Mouse (Mus musculus) MEL (cell line): Measurements from ENCODE around the gene Pcsk5. TPM values are rescaled to one million over a fixed set of nuclear protein-coding genes. Genes with fewer than 3 reads are reported as not detected.

ENCODE experiments used
- DNase-seq: peaks from one replicate; pipeline ENCODE4 v3.0.0; 2011; ENCODE audit warnings: low read depth, low spot score
- H3K27ac ChIP-seq: 2 replicates; pipeline ENCODE4 v1.5.1; 2012; ENCODE audit warnings: low read depth, mild to moderate bottlenecking, control low read depth, low read length, moderate library complexity; ENCODE audit not compliant: control insufficient read depth
- H3K27me3 ChIP-seq, 2 experiments: fragments of 150-350 bp in 1 of 2; sonication (generic) in 1 of 2; 2 replicates each; pipeline ENCODE4 v1.6.1; 2012; ENCODE audit warnings: low read length in 2 of 2, mild to moderate bottlenecking in 2 of 2, improper control_type of control experiment in 1 of 2, moderate library complexity in 1 of 2; ENCODE audit not compliant: insufficient read depth in 2 of 2, control insufficient read depth in 1 of 2
- H3K36me3 ChIP-seq, 2 experiments: 2 replicates each; pipeline ENCODE4 v1.6.1; 2012 to 2014; ENCODE audit warnings: low read length in 2 of 2, improper control_type of control experiment in 1 of 2, inconsistent platforms in 1 of 2, mild to moderate bottlenecking in 1 of 2; ENCODE audit not compliant: insufficient read depth in 2 of 2, control insufficient read depth in 1 of 2
- H3K4me1 ChIP-seq, 2 experiments: fragments of 150-350 bp in 1 of 2; sonication (generic) in 1 of 2; 2 replicates each; pipeline ENCODE4 v1.6.1; 2012; ENCODE audit warnings: low read length in 2 of 2, improper control_type of control experiment in 1 of 2, mild to moderate bottlenecking in 1 of 2; ENCODE audit not compliant: insufficient read depth in 2 of 2, control insufficient read depth in 1 of 2
- H3K4me3 ChIP-seq, 2 experiments: fragments of 150-350 bp in 1 of 2; sonication (generic) in 1 of 2; 2 replicates each; pipeline ENCODE4 v1.5.1; 2012; ENCODE audit warnings: low read depth in 2 of 2, low read length in 2 of 2, mild to moderate bottlenecking in 2 of 2, moderate library complexity in 2 of 2, control low read depth in 1 of 2, improper control_type of control experiment in 1 of 2; ENCODE audit not compliant: control insufficient read depth in 1 of 2, insufficient read depth in 1 of 2
- H3K79me2 ChIP-seq: 2 replicates; pipeline ENCODE4 v1.6.1; 2012; ENCODE audit warnings: mild to moderate bottlenecking, low read length, moderate library complexity; ENCODE audit not compliant: control insufficient read depth, poor library complexity, insufficient read depth
- H3K9ac ChIP-seq: 2 replicates; pipeline ENCODE4 v1.6.1; 2012; ENCODE audit warnings: low read depth, mild to moderate bottlenecking, control low read depth, low read length, moderate library complexity; ENCODE audit not compliant: control insufficient read depth, poor library complexity, severe bottlenecking
- H3K9me3 ChIP-seq: fragments of 150-350 bp; sonication (generic); replicated peaks from 2 replicates; pipeline ENCODE4 v1.6.1; 2012; ENCODE audit warnings: mild to moderate bottlenecking, low read length, improper control_type of control experiment, moderate library complexity; ENCODE audit not compliant: insufficient read depth
- CHD1 ChIP-seq: IDR thresholded peaks from 2 replicates; pipeline ENCODE4 v1.6.1; 2012; ENCODE audit warnings: low read depth, mild to moderate bottlenecking, inconsistent platforms, low read length, improper control_type of control experiment
- CTCF ChIP-seq, 3 experiments: IDR thresholded peaks in 2 of 3; conservative IDR thresholded peaks in 1 of 3; 2 replicates each; pipeline ENCODE4 v1.5.1; 2011 to 2012; ENCODE audit warnings: low read length in 3 of 3, low read depth in 2 of 3, mild to moderate bottlenecking in 2 of 3, improper control_type of control experiment in 1 of 3, inconsistent platforms in 1 of 3, mixed read lengths in 1 of 3, moderate library complexity in 1 of 3; ENCODE audit not compliant: control insufficient read depth in 1 of 3, insufficient read depth in 1 of 3, poor library complexity in 1 of 3, severe bottlenecking in 1 of 3
- E2F4 ChIP-seq: IDR thresholded peaks from 2 replicates; pipeline ENCODE4 v1.6.1; 2011; ENCODE audit warnings: low read depth, low read length, improper control_type of control experiment, borderline replicate concordance
- ELF1 ChIP-seq: IDR thresholded peaks from 2 replicates; pipeline ENCODE4 v1.6.1; 2014; ENCODE audit warnings: low read depth, mild to moderate bottlenecking, inconsistent platforms, low read length, improper control_type of control experiment, moderate library complexity
- EP300 ChIP-seq, 2 experiments: IDR thresholded peaks; 2 replicates each; pipeline ENCODE4 v1.6.1; 2011; ENCODE audit warnings: improper control_type of control experiment in 2 of 2, low read length in 2 of 2, low read depth in 1 of 2, mild to moderate bottlenecking in 1 of 2
- ETS1 ChIP-seq: IDR thresholded peaks from 2 replicates; pipeline ENCODE4 v1.6.1; 2012; ENCODE audit warnings: low read depth, mild to moderate bottlenecking, inconsistent platforms, low read length, improper control_type of control experiment, moderate library complexity
- HCFC1 ChIP-seq: IDR thresholded peaks from 2 replicates; pipeline ENCODE4 v1.6.1; 2012; ENCODE audit warnings: low read depth, mild to moderate bottlenecking, inconsistent platforms, low read length, improper control_type of control experiment, moderate library complexity
- JUND ChIP-seq: IDR thresholded peaks from 2 replicates; pipeline ENCODE4 v1.6.1; 2011; ENCODE audit warnings: low read depth, mild to moderate bottlenecking, improper control_type of control experiment, low read length
- MAX ChIP-seq: IDR thresholded peaks from 2 replicates; pipeline ENCODE4 v1.6.1; 2011; ENCODE audit warnings: low read length, improper control_type of control experiment
- MEF2A ChIP-seq: IDR thresholded peaks from 2 replicates; pipeline ENCODE4 v1.6.1; 2014; ENCODE audit warnings: low read depth, mild to moderate bottlenecking, inconsistent platforms, low read length, improper control_type of control experiment; ENCODE audit not compliant: poor library complexity, insufficient replicate concordance, severe bottlenecking; ENCODE audit errors: extremely low read depth
- MYB ChIP-seq: IDR thresholded peaks from 2 replicates; pipeline ENCODE4 v1.6.1; 2011; ENCODE audit warnings: mild to moderate bottlenecking, low read depth, low read length, improper control_type of control experiment
- MYC ChIP-seq: IDR thresholded peaks from 2 replicates; pipeline ENCODE4 v1.6.1; 2011; ENCODE audit warnings: low read depth, mild to moderate bottlenecking, low read length, improper control_type of control experiment, moderate library complexity
- NELFE ChIP-seq: IDR thresholded peaks from 2 replicates; pipeline ENCODE4 v1.6.1; 2011; ENCODE audit warnings: low read depth, low read length, improper control_type of control experiment
- NRF1 ChIP-seq: IDR thresholded peaks from 2 replicates; pipeline ENCODE4 v1.6.1; 2014; ENCODE audit warnings: low read depth, mild to moderate bottlenecking, inconsistent platforms, low read length, improper control_type of control experiment, moderate library complexity; ENCODE audit not compliant: poor library complexity, insufficient read depth, severe bottlenecking
- POLR2A ChIP-seq, 2 experiments: IDR thresholded peaks; 2 replicates each; pipeline ENCODE4 v1.6.1; 2011 to 2012; ENCODE audit warnings: low read length in 2 of 2, mild to moderate bottlenecking in 2 of 2, control low read depth in 1 of 2, improper control_type of control experiment in 1 of 2, low read depth in 1 of 2, moderate library complexity in 1 of 2; ENCODE audit not compliant: control insufficient read depth in 1 of 2, insufficient read depth in 1 of 2, poor library complexity in 1 of 2
- RAD21 ChIP-seq: IDR thresholded peaks from 2 replicates; pipeline ENCODE4 v1.6.1; 2011; ENCODE audit warnings: mild to moderate bottlenecking, low read depth, low read length, improper control_type of control experiment
- RCOR1 ChIP-seq: IDR thresholded peaks from 2 replicates; pipeline ENCODE4 v1.6.1; 2012; ENCODE audit warnings: low read depth, mild to moderate bottlenecking, inconsistent platforms, low read length, improper control_type of control experiment
- SMC3 ChIP-seq: IDR thresholded peaks from 2 replicates; pipeline ENCODE4 v1.6.1; 2011; ENCODE audit warnings: low read depth, low read length, improper control_type of control experiment
- TCF12 ChIP-seq: IDR thresholded peaks from 2 replicates; pipeline ENCODE4 v1.6.1; 2014; ENCODE audit warnings: low read depth, mild to moderate bottlenecking, inconsistent platforms, low read length, improper control_type of control experiment, moderate library complexity
- UBTF ChIP-seq: IDR thresholded peaks from 2 replicates; pipeline ENCODE4 v1.6.1; 2012; ENCODE audit warnings: low read depth, mild to moderate bottlenecking, inconsistent platforms, low read length, improper control_type of control experiment, moderate library complexity, borderline replicate concordance; ENCODE audit not compliant: insufficient read depth
- USF1 ChIP-seq: IDR thresholded peaks from 2 replicates; pipeline ENCODE4 v1.6.1; 2014; ENCODE audit warnings: low read depth, mild to moderate bottlenecking, inconsistent platforms, low read length, improper control_type of control experiment, moderate library complexity
- USF2 ChIP-seq, 2 experiments: IDR thresholded peaks; 2 replicates each; pipeline ENCODE4 v1.6.1; 2011 to 2012; ENCODE audit warnings: improper control_type of control experiment in 2 of 2, low read length in 2 of 2, borderline replicate concordance in 1 of 2, inconsistent platforms in 1 of 2, low read depth in 1 of 2, mild to moderate bottlenecking in 1 of 2; ENCODE audit not compliant: insufficient read depth in 1 of 2
- ZC3H11A ChIP-seq: IDR thresholded peaks from 2 replicates; pipeline ENCODE4 v1.6.1; 2012; ENCODE audit warnings: low read depth, mild to moderate bottlenecking, inconsistent platforms, low read length, improper control_type of control experiment
- ZMIZ1 ChIP-seq: IDR thresholded peaks from 2 replicates; pipeline ENCODE4 v1.6.1; 2012; ENCODE audit warnings: low read depth, mild to moderate bottlenecking, inconsistent platforms, low read length, improper control_type of control experiment, moderate library complexity
- polyA plus RNA-seq, 2 experiments: library from polyadenylated mRNA; stranded (reverse) in 1 of 2; unstranded in 1 of 2; fragments of >175 nt in 1 of 2; fragments of >200 nt in 1 of 2; gene quantifications; 2 replicates each; pipeline versions ENCODE4 v1.2.1 to v1.2.4; 2012; ENCODE audit warnings: low replicate concordance in 2 of 2, low read depth in 1 of 2; ENCODE audit not compliant: insufficient read length in 2 of 2, insufficient read depth in 1 of 2, missing spikeins in 1 of 2
- total RNA-seq: library from RNA; depleted of rRNA; stranded (reverse); fragments of 300-350 nt; gene quantifications from 2 replicates; pipeline ENCODE4 v1.2.3, GENCODE M21; 2012

Pcsk5 gene
- total and polyA plus RNA-seq, 3 experiments, result not detected

DNA sequence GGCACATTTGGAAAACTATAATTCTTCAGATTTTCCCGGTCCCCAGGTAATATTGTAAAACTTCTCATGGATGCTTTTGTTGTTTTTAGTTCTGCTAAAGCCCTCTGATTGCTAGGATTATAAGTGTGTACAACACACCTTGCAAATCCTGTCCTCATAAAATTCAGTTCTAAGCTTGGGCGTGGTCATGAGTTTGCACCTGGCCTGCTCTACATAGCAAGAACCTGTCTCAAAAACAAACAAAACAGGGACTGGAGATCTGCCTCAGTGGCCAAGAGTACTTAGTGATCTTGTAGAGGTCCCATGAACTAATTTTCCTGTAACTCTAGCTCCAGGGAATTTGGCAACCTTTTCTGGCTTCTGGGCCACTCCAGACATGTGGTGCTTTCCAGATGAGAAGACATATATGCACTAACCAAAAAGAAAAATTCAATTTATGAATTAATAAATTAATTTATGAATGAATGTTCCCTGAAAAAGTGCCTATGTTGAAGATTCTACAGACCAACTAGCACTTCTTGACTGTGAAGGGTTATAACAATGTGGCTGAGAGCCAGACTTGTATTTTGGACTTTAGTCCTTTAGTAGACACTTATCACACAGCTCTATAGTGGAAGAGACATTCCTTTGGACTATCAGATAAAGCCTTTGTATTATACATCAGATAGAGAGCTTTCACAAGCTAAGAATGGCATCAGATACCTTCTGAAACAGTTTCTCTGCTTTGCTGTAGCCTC, 409.4 kb downstream of the Pcsk5 start:
- TF ChIP-seq NRF1, result no peak
- TF ChIP-seq SMC3, result no peak
- no peak for TF ChIP-seq EP300 (IDR thresholded peaks at IDR 0.05; ENCODE audit: low read depth in 1 of 2, low read length in 2 of 2)
- TF ChIP-seq ZMIZ1, result no peak
- no peaks in the 10 kb centered on the region for H3K9me3 ChIP-seq
- no peak for DNase-seq
- H3K9ac ChIP-seq, result no peak overlapping the region
- no peaks in the 10 kb centered on the region for H3K4me1 ChIP-seq
- no peak overlapping the region for H3K4me3 ChIP-seq
- H3K27me3 ChIP-seq, result no peaks in the 10 kb centered on the region
- H3K27ac ChIP-seq, result no peak overlapping the region
- no peaks in the 10 kb centered on the region for H3K79me2 ChIP-seq
- H3K36me3 ChIP-seq, result no peaks in the 10 kb centered on the region

DNA sequence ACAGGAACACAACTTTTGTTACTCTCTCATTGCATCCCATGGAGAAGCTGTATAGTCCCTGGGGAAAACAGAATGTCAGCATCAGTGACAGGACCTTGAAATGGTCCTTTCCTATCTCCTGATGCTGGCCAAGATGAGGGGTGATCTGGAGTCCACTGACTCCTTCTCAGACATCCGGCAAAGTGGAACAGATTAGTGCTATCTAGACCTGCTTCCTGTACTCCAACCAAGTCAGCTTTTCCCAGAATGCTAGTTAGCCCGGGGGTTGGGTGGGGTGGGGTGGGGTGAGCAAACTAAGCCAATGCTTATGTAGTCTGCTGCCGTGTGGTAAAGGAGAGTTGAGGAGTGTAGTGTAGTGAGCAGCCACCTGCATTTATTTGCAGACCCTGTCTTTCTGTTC, 414.1 kb downstream of the Pcsk5 start:
- Histone ChIP-seq H3K9ac (no peak overlapping the region), H3K79me2 (no peaks in the 10 kb centered on the region), H3K27me3 (no peaks in the 10 kb centered on the region), H3K27ac (no peak overlapping the region)
- DNase-seq, result no peak
- TF ChIP-seq RAD21, result no peak
- TF ChIP-seq CTCF (IDR thresholded peaks at IDR 0.05 in 2 of 3, conservative IDR thresholded peaks at IDR 0.05 in 1 of 3; ENCODE audit: control insufficient read depth in 1 of 3, insufficient read depth in 1 of 3, low read depth in 2 of 3, low read length in 3 of 3, poor library complexity in 1 of 3, severe bottlenecking in 1 of 3), result no peak
- no peak for TF ChIP-seq MAX
- no peak for TF ChIP-seq EP300 (IDR thresholded peaks at IDR 0.05; ENCODE audit: low read depth in 1 of 2, low read length in 2 of 2)
- TF ChIP-seq, all 39 proteins: peak for 0
- Histone ChIP-seq H3K4me1 (no peaks in the 10 kb centered on the region), H3K36me3 (no peaks in the 10 kb centered on the region), H3K9me3 (no peaks in the 10 kb centered on the region), H3K4me3 (no peak overlapping the region)

DNA sequence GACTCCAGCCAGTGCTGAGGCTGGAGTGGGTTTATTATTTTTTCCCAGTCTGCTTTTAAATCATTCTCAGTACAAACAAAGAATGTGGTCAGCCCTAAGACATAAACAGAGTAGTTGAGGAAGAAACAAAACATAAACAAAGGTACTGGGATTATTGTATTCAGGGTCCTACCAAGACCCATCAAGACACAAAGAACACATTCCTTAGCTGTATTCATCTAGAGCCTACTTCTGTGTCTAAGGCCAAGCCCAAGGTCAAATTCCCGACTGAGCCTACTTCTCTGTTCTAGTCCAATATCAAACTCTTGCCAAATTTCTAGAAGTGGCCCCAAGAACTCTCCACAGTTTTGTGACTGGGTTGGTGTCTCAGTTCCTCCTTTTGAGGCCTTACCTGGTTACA, 419.6 kb downstream of the Pcsk5 start:
- H3K4me3 ChIP-seq, result no peak overlapping the region
- no peak for TF ChIP-seq USF2 (IDR thresholded peaks at IDR 0.05; ENCODE audit: borderline replicate concordance in 1 of 2, insufficient read depth in 1 of 2, low read depth in 1 of 2, low read length in 2 of 2)
- no peak for TF ChIP-seq CTCF (IDR thresholded peaks at IDR 0.05 in 2 of 3, conservative IDR thresholded peaks at IDR 0.05 in 1 of 3; ENCODE audit: control insufficient read depth in 1 of 3, insufficient read depth in 1 of 3, low read depth in 2 of 3, low read length in 3 of 3, poor library complexity in 1 of 3, severe bottlenecking in 1 of 3)
- no peak for TF ChIP-seq MEF2A
- no peak for TF ChIP-seq UBTF
- TF ChIP-seq USF1, result no peak
- TF ChIP-seq CHD1, result no peak
- no peak for TF ChIP-seq TCF12
- no peak for TF ChIP-seq SMC3
- no peak for TF ChIP-seq MAX
- TF ChIP-seq POLR2A (IDR thresholded peaks at IDR 0.05; ENCODE audit: control insufficient read depth in 1 of 2, insufficient read depth in 1 of 2, low read depth in 1 of 2, low read length in 2 of 2, poor library complexity in 1 of 2), result no peak
- TF ChIP-seq MYB, result no peak
- no peak for TF ChIP-seq MYC
- no peak for TF ChIP-seq HCFC1
- TF ChIP-seq JUND, result no peak
- no peak for TF ChIP-seq ETS1
- TF ChIP-seq E2F4, result no peak
- no peak for TF ChIP-seq ELF1
- no peak for TF ChIP-seq NELFE
- no peak for TF ChIP-seq ZC3H11A
- no peak for TF ChIP-seq RCOR1
- H3K9me3 ChIP-seq, result no peaks in the 10 kb centered on the region
- H3K36me3 ChIP-seq, result no peaks in the 10 kb centered on the region
- H3K79me2 ChIP-seq, result no peaks in the 10 kb centered on the region
- no peak for DNase-seq
- H3K9ac ChIP-seq, result no peak overlapping the region
- no peaks in the 10 kb centered on the region for H3K27me3 ChIP-seq
- no peaks in the 10 kb centered on the region for H3K4me1 ChIP-seq
- no peak overlapping the region for H3K27ac ChIP-seq
